Mouse (Mus musculus): ENCODE data around the gene Atg14.

- TF ChIP-seq CTCF (IDR thresholded peaks at IDR 0.05; ENCODE audit: extremely low read depth, insufficient read depth, low read length), result no peak
- TF ChIP-seq POLR2A (IDR thresholded peaks at IDR 0.05; ENCODE audit: extremely low read depth, insufficient read depth, low read length), result no peak
These were observed 66.4 kb downstream of the Atg14 start for GRCm38 (mm10) chr14:47504036-47504435.

Measured in cortical plate, adult 2 months (tissue).